Mouse (Mus musculus): Measurements from ENCODE around the gene Larp6.

Gene Larp6

GRCm38 (mm10) chr9:60712771-60713541 is at the start of gene Larp6:
TSS of gene Larp6 (plus strand) at chr9:60712989.
- in situ Hi-C loops (cut with MboI, MseI): no loop called here

GRCm38 (mm10) chr9:60664385-60664784 is 48.4 kb upstream of the Larp6 start:
- in situ Hi-C loops (cut with MboI, MseI): no loop called here

- in situ Hi-C loops (cut with MboI, MseI): no loop called here
Measured at GRCm38 (mm10) chr9:60664866-60665265, 47.9 kb upstream of the Larp6 start.

- in situ Hi-C loops (cut with MboI, MseI): no loop called here
Measured at GRCm38 (mm10) chr9:60665535-60665934, 47.3 kb upstream of the Larp6 start.

GRCm38 (mm10) chr9:60668886-60669285 is 43.9 kb upstream of the Larp6 start:
- in situ Hi-C loops (cut with MboI, MseI): no loop called here

GRCm38 (mm10) chr9:60672568-60672967 is 40.2 kb upstream of the Larp6 start:
- in situ Hi-C loops (cut with MboI, MseI): no loop called here

- in situ Hi-C loops (cut with MboI, MseI): loop anchor here (5.0 kb wide), 1 partner anchor 183 kb away; no protein-coding TSS in a partner anchor
Measured at GRCm38 (mm10) chr9:60674780-60675179, 38.0 kb upstream of the Larp6 start.

- in situ Hi-C loops (cut with MboI, MseI): loop anchor here (5.0 kb wide), 1 partner anchor 181 kb away; no protein-coding TSS in a partner anchor
Measured at GRCm38 (mm10) chr9:60676429-60676828, 36.4 kb upstream of the Larp6 start.

GRCm38 (mm10) chr9:60678913-60679312 is 33.9 kb upstream of the Larp6 start:
- in situ Hi-C loops (cut with MboI, MseI): loop anchor here (5.0 kb wide), 1 partner anchor 178 kb away; no protein-coding TSS in a partner anchor

GRCm38 (mm10) chr9:60681005-60681404 is 31.8 kb upstream of the Larp6 start:
- in situ Hi-C loops (cut with MboI, MseI): no loop called here

GRCm38 (mm10) chr9:60682753-60683152 is 30.0 kb upstream of the Larp6 start:
- in situ Hi-C loops (cut with MboI, MseI): no loop called here

- in situ Hi-C loops (cut with MboI, MseI): no loop called here
Measured at GRCm38 (mm10) chr9:60687415-60687814, 25.4 kb upstream of the Larp6 start.

GRCm38 (mm10) chr9:60687891-60688324 is 24.9 kb upstream of the Larp6 start, which contains the start of gene Lrrc49:
TSS of gene Lrrc49 (minus strand) at chr9:60688158.
- in situ Hi-C loops (cut with MboI, MseI): no loop called here

- in situ Hi-C loops (cut with MboI, MseI): no loop called here
Measured at GRCm38 (mm10) chr9:60692624-60693023, 20.2 kb upstream of the Larp6 start.

GRCm38 (mm10) chr9:60693986-60694385 is 18.8 kb upstream of the Larp6 start:
- in situ Hi-C loops (cut with MboI, MseI): no loop called here

GRCm38 (mm10) chr9:60696271-60696985 is 16.4 kb upstream of the Larp6 start:
- in situ Hi-C loops (cut with MboI, MseI): no loop called here

GRCm38 (mm10) chr9:60699581-60700231 is 13.1 kb upstream of the Larp6 start:
- in situ Hi-C loops (cut with MboI, MseI): no loop called here

- in situ Hi-C loops (cut with MboI, MseI): no loop called here
Measured at GRCm38 (mm10) chr9:60707594-60707993, 5.2 kb upstream of the Larp6 start.

GRCm38 (mm10) chr9:60708606-60709005 is 4.2 kb upstream of the Larp6 start:
- in situ Hi-C loops (cut with MboI, MseI): no loop called here

- in situ Hi-C loops (cut with MboI, MseI): no loop called here
Measured at GRCm38 (mm10) chr9:60709721-60710120, 3.1 kb upstream of the Larp6 start.

- in situ Hi-C loops (cut with MboI, MseI): no loop called here
Measured at GRCm38 (mm10) chr9:60712011-60712410, 778 bp upstream of the Larp6 start.

- in situ Hi-C loops (cut with MboI, MseI): no loop called here
Measured at GRCm38 (mm10) chr9:60713616-60714015, 827 bp downstream of the Larp6 start.

All from T-helper 2 cell (primary cell).